Mouse (Mus musculus) C3H10T1/2 (cell line): Measurements from ENCODE around the gene Zfp944. TPM values are rescaled to one million over a fixed set of nuclear protein-coding genes. Genes with fewer than 3 reads are reported as not detected.

ENCODE experiments used
- polyA plus RNA-seq, 2 experiments: library from polyadenylated mRNA; unstranded; fragments of >200 nt; fragmentation: generic; extraction: Trizol; gene quantifications; one replicate each; pipeline ENCODE4 v1.2.1; 2012; ENCODE audit warnings: missing spikeins in 2 of 2

The Zfp944 gene
- polyA plus RNA-seq = 1 to 10 TPM in 1 of 2 experiments, under 1 TPM in 1; 0.28 to 1.7 TPM

DNA sequence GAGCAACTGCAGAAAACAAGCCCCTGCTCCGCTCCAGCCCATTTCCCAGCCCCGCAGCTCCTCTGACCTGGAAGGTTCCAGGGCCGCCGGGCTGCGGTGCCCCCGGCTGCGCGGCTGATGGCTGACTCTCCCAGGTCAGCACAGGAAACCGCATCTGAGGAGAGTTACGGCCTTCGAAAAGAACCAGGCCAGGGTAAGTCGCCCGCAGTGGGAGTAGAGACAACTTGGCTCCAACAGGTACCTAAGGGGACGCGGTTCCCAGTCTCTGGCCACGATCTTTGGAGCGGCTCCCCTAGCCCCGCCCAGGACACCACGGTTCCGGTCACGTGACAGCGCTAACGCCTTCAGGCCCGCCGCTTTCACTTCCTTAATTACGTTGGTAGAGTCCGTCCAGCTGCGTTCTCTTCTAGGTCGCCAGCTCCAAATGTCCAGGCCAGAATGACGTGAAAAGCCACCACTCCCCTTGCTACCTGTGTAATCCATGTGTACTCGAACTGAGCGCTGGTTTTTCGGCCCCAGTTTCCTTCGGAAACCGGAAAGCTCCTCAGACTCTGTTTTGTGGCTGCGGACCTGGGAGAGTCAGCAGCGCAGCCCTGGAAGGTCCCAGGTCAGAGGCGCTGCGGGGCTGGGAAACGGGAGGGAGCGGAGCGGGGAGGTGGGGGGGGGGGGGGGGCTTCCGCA lies at the start of gene Zfp944, which contains the start of gene Zfp758:
TSS of gene Zfp944 (minus strand) at position 300 of the 681 bp plus-strand sequence.
TSS of gene Zfp758 (plus strand) at position 353 of the 681 bp plus-strand sequence.

DNA sequence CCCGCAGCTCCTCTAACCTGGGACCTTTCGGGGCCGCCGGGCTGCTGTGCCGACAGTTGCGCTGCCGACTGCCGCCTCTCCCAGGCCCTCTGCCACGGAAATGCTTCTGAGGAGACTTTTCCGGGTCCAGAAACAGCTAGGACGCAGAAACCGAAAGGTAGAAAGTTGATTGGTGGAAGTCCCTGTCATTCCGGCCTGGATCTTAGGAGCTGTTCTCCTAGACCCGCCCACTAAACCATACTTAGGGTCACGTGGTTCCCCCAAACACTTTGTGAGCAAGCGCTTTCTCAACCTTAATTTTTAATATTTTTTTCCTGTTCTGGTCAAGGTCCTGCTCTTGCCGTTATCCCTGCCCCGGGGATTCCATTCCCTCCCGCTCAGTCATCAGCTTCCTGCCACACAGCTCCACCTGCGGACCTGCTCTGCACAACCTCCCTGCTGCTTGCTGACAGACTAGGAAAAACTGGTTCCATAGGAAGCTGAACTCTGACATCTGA lies 46.4 kb downstream of the Zfp944 start, which contains the start of gene CT030661.1:
TSS of gene CT030661.1 (minus strand) at position 108 of the 497 bp plus-strand sequence.

Other genes starting within 250 kb of the Zfp944 start
- under 1 TPM; 0.02 to 0.28 TPM for gene Zfp947, start 195.2 kb downstream of the Zfp944 start, polyA plus RNA-seq
- under 1 TPM; 0.05 to 0.58 TPM for gene Zfp994, start 135.8 kb downstream of the Zfp944 start, polyA plus RNA-seq
- gene CT030661.1, start 46.6 kb downstream of the Zfp944 start, polyA plus RNA-seq = 1 to 10 TPM in 1 of 2 experiments, under 1 TPM in 1; 0.09 to 1.5 TPM
- under 1 TPM; 0.05 to 0.50 TPM for gene Zfp758, start 53 bp upstream of the Zfp944 start, polyA plus RNA-seq
- under 1 TPM; 0.06 to 0.47 TPM for gene Zfp946, start 62.8 kb upstream of the Zfp944 start, polyA plus RNA-seq
- gene Vmn2r111, start 212.1 kb upstream of the Zfp944 start, polyA plus RNA-seq = not detected
- not detected for gene Vmn2r112, start 239.6 kb upstream of the Zfp944 start, polyA plus RNA-seq